Mouse (Mus musculus): ENCODE data around the gene Fem1a.
A peak's percentile ranks its signal among the peaks of the same experiment; 100 is the strongest.

The Fem1a gene

DNA sequence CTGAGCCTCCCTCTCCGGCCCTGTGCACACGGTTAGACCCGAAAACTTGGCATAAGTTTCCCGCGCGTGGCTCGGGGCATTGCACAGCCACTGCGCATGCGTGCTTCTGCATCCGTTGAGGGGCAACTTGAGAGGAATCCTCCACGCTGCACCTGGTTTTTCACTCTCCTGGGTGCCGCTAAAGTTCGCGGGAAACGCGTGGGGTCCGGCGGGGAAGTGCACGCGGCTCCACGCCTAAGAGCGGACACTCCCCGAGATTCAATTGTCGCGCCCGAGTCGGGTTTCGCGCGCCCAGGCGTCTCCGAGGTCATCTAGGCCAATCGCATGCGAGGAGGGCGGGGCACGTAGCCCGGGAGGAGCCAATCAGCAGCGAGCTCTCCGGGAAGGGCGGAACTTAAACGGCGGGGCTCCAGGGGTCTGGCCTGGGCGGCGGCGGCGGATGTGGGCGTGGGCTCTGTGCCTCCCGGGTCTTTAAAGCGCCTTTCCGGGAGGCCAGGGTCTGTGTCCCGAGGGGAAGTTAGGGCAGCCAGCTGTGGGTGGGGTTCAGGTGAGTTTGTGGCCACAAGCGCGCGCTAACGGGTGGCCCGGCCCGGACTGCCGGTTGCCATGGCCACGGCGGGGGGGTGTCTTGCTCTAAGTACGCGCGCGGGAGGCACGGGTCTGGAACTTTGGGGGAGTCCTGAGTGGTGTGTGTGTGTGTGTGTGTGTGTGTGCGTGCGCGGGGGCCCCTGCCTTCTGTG, 47.4 kb downstream of the Fem1a start:
- DNase-seq (ENCODE audit: low spot score) = peak; percentile 82

- no peak for DNase-seq (ENCODE audit: low spot score)
Observed at GRCm38 (mm10) chr17:56304718-56305117, 48.1 kb downstream of the Fem1a start.

- no peak for DNase-seq (ENCODE audit: low spot score)
Observed at GRCm38 (mm10) chr17:56305156-56305555, 48.5 kb downstream of the Fem1a start.

DNA sequence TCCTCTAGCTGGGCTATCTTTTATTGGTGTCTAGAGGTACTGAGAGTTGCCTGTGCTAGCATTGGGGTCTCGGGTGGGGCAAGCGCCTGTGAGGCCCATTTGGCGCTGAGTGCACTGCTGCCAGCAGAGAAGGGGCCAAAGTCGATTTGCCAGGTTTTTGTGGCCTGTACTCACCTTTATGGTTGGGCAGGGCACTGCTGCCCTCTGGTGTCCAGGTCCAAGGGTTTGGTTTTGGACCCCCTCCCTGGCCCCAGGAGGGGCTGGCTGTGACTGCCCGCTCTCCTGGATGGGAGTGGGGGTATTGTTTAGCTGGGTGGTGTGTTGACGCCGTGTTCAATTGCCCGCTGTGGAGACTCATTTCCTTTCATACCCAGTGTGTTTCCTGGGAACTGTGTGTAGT, 49.2 kb downstream of the Fem1a start:
- no peak for DNase-seq (ENCODE audit: low spot score)

DNA sequence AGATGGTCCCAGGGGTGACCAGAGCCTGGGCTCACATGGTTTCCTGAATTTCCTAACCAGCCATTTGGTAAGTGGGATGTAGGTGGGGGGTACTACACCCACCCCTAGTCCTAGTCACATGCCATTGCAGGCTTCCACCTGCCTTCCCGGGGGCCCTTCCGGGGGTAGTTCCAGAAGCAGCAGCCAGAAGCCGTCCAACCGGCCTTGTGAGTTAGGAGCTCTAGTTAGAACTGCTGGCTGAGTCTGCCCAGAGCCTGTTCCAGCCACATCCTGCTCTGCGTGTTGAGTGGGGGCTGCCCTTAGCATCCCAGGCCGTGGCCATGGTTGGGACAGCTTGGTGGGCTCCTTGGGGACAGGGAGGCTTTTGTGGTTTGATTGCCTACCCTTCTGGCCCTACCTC, 51.5 kb downstream of the Fem1a start:
- DNase-seq (ENCODE audit: low spot score) = no peak

GRCm38 (mm10) chr17:56309191-56309945, 52.8 kb downstream of the Fem1a start:
- no peak for DNase-seq (ENCODE audit: low spot score)

All from left cerebral cortex, adult 11 months (tissue).